Mouse (Mus musculus) large intestine, adult 2 months (tissue): ENCODE measurements at regions not wholly inside any gene's neighbourhood (a gene's known extent, or its start where the extent isn't known, plus 50 kb on each side); places are given as distances from the start of the nearest gene placed in this dataset.

Experiments used
- DNase-seq: peaks from one replicate; pipeline ENCODE4 v3.0.0-alpha.2; 2012; ENCODE audit warnings: low read depth, low spot score
- whole genome bisulfite sequencing: fragments of 180-500 bp; shearing (Covaris S2); methylation state at CpG from one replicate; pipeline ENCODE4 v1.1.7; 2018; 5-methylcytosine and 5-hydroxymethylcytosine counted together

GRCm38 (mm10) chr4:87501791-87502190 is 271.5 kb upstream of the Slc24a2 start:
- WGBS, result 90% methylated on average over 4 of the region's 4 CpGs
- no peak for DNase-seq

- no peak for DNase-seq
- WGBS, result 91% methylated on average over 2 of the region's 2 CpGs
These were observed 270.2 kb upstream of the Slc24a2 start for GRCm38 (mm10) chr4:87500441-87500840.

- DNase-seq, result no peak
- 85% methylated on average over 3 of the region's 3 CpGs for WGBS
These were observed 257.5 kb upstream of the Slc24a2 start for GRCm38 (mm10) chr4:87487798-87488197.

DNA sequence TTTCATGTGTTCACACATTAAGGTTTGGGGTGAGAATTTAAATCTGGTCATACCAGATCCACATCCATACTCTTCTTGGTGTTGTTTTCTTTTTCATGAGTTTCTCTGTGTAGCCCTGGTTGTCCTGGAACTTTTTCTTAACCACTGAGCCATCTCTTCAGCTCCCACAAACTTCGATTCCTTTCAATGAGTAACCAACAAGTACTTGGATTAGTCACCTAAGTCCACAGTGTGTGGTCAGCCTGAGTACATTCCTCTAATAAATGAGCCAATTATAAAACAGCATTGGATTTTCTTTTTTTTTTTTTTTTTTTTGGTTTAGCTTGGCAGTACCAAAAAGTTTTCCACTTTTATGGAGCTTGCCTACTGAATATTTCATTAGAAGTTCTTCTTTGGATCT is 245.3 kb upstream of the Slc24a2 start:
- 57% methylated on average over 1 of the region's 1 CpGs for WGBS
- DNase-seq, result no peak

GRCm38 (mm10) chr4:87473331-87474039 is 243.2 kb upstream of the Slc24a2 start:
- WGBS, result 88% methylated on average over 16 of the region's 16 CpGs
- no peak for DNase-seq

- 55% methylated on average over 1 of the region's 1 CpGs for WGBS
These were observed 242.5 kb upstream of the Slc24a2 start for GRCm38 (mm10) chr4:87472787-87473186.

DNA sequence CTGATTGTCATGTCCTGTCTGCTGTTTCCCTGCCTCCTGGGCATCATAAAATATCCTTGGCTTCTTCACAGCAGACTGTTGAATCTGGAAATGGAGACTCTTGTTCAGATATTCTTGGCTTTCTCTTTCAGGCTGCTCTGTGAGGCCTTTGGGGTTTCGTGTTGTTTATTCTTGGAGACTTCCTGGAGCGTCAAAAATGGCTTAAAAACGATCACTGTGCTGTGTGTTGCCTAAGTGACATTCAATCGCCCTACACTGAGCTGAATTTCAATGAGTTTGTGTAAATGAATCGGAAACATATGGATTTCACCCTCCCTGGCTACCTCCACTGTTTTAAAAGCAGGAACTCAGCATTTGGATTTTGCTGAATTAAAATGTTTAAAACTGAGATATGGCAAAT is 241.1 kb upstream of the Slc24a2 start:
- no peak for DNase-seq
- whole genome bisulfite sequencing, result 62% methylated on average over 5 of the region's 5 CpGs

More at GRCm38 (mm10) chr4:87472787-87473186, 242.5 kb upstream of the Slc24a2 start:
- no peak for DNase-seq

GRCm38 (mm10) chr4:87467600-87467999 is 237.3 kb upstream of the Slc24a2 start:
- DNase-seq, result no peak

GRCm38 (mm10) chr4:87467018-87467417 is 236.7 kb upstream of the Slc24a2 start:
- 53% methylated on average over 8 of the region's 8 CpGs for WGBS
- DNase-seq, result no peak

GRCm38 (mm10) chr4:87461181-87461912 is 231.1 kb upstream of the Slc24a2 start:
- WGBS, result 53% methylated on average over 7 of the region's 7 CpGs
- DNase-seq, result no peak

GRCm38 (mm10) chr4:87455863-87456578 is 225.7 kb upstream of the Slc24a2 start:
- 66% methylated on average over 5 of the region's 5 CpGs for WGBS
- DNase-seq, result no peak

- 74% methylated on average over 2 of the region's 2 CpGs for WGBS
- no peak for DNase-seq
These were observed 221.8 kb upstream of the Slc24a2 start for GRCm38 (mm10) chr4:87452122-87452521.

GRCm38 (mm10) chr4:87451251-87451650 is 221.0 kb upstream of the Slc24a2 start:
- 13% methylated on average over 5 of the region's 5 CpGs for WGBS
- DNase-seq, result no peak

DNA sequence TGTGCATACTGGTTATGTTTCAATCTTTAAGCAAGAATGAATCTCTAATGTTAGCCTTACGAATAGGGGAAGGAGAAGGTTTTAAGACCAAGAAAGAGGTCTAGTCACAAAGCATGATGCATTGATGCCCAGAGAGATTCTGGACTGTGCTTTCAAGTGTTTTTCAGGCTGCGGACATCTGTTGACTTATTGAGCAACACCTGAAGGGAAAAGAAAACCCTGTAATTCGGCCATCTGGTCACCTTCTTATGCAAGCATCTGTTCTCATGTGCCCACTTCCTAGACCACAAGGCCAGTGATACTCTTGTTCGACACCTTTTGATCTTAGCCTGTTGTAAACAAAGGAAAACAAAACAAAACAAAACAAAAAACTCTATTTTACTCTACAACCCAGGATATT is 218.1 kb upstream of the Slc24a2 start:
- WGBS, result 85% methylated on average over 4 of the region's 4 CpGs
- no peak for DNase-seq

DNA sequence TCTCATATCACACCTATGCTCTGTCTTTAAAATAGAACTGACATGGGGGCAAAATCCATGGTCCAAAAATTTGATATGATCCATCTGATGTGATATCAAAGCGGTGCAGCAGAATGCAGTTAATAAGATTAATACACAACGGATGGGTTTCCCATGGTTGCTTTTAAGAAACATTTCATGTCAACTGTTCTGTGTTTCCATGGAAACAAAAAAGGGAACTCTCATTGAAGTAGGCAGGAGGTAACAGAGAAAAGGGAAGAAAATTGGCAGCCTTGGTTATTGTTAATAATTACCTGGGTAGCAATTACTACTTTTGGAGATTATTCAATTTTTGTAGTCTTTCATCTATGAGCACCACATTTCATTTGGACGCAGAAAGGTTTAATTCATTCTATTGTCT is 216.6 kb upstream of the Slc24a2 start:
- DNase-seq, result no peak
- 84% methylated on average over 3 of the region's 3 CpGs for WGBS

DNA sequence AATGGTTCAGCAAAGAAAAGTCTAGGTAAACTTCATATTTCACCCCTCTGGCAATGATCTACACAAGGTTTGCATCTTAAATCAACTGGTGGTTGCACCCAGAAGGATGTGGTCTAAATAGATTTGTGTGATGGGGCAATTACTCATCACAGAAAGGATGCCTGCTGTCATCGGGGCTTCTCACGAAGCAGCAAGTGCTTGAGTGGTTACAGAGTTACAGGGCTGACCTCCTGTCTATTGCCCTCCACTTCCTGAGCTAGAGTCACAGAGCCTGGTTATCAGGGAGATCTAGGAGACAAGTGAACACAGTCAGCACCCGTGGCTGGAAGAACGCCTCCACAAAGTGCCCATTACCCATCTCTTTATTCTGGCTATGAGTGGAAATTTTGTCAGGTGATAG is 203.9 kb upstream of the Slc24a2 start:
- WGBS, result 43% methylated on average over 4 of the region's 4 CpGs
- DNase-seq, result no peak

DNA sequence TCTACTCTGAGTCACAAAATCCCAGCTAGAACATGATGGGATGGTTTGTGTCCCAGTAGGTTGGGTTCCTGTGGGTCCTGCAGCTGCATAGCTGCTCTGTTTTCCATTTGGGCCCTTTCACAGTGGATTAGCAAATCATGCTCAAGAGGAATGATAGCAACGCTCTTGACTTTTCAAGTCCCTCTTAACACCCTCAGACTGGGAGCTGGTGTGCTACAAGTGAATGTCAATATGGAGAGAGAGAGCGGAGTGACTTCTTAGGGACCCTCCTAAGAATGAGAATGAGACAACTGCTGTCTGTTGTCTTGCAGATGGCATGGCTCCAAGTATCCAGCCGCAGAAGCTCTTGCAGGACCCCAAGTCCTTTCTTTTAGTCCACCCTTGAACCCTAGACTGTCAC is 198.1 kb upstream of the Slc24a2 start:
- 84% methylated on average over 3 of the region's 3 CpGs for WGBS
- DNase-seq, result no peak

DNA sequence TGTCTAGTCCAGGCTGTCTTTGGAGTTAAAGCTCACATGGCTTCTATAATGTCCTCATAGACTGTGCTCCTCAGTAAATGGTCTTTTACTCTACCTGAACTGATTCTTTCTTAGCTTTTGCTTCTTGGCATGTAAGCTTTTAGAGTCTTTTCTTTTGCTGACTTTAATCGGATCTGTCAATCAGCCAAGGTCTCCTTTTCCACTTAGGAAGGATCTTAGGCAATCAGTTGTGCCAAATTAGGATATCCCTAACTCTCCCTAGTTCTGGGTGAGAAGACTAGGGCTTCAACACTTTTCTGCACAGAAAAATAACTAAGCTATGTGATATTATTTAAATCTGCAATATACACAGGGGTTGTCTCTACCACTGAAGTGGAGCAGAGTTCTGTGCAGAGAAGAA is 193.8 kb upstream of the Slc24a2 start:
- DNase-seq, result no peak
- WGBS, result 80% methylated on average over 1 of the region's 1 CpGs

- DNase-seq, result no peak
- WGBS, result 85% methylated on average over 6 of the region's 6 CpGs
These were observed 192.3 kb upstream of the Slc24a2 start for GRCm38 (mm10) chr4:87422588-87422987.

DNA sequence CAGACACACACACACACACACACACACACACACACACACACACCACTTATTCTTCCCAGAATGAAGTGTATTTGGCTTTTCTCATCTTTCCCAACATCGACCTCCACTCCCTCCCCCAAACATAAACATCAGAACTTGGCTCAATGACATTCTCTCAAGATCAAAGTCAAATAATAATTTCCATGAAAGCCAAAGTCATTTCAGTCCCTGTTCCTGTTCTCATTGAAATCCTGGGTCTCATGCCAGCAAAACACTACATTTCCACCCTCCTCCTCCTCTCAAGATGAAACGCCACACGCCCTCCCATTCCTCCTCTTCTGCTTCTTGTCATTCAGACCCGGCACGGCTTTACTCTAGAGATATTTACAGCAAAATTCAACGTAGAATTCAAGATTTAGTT is 173.1 kb upstream of the Slc24a2 start:
- no peak for DNase-seq

GRCm38 (mm10) chr4:87402173-87402556 is 171.9 kb upstream of the Slc24a2 start:
- no peak for DNase-seq
- 70% methylated on average over 7 of the region's 7 CpGs for WGBS

More for the DNA sequence above, 173.1 kb upstream of the Slc24a2 start:
- 13% methylated on average over 6 of the region's 6 CpGs for WGBS
